Mouse (Mus musculus) cerebellum, adult 11 months (tissue): ENCODE results near the gene Zbtb11.
"Not testable (repeated sequence)": the region's sequence is repeated elsewhere in the genome, so short reads cannot be mapped to it uniquely, and the experiment has no call there.

Source experiments
- DNase-seq: peaks from one replicate; pipeline ENCODE4 v3.0.0; 2022

Gene Zbtb11

DNA sequence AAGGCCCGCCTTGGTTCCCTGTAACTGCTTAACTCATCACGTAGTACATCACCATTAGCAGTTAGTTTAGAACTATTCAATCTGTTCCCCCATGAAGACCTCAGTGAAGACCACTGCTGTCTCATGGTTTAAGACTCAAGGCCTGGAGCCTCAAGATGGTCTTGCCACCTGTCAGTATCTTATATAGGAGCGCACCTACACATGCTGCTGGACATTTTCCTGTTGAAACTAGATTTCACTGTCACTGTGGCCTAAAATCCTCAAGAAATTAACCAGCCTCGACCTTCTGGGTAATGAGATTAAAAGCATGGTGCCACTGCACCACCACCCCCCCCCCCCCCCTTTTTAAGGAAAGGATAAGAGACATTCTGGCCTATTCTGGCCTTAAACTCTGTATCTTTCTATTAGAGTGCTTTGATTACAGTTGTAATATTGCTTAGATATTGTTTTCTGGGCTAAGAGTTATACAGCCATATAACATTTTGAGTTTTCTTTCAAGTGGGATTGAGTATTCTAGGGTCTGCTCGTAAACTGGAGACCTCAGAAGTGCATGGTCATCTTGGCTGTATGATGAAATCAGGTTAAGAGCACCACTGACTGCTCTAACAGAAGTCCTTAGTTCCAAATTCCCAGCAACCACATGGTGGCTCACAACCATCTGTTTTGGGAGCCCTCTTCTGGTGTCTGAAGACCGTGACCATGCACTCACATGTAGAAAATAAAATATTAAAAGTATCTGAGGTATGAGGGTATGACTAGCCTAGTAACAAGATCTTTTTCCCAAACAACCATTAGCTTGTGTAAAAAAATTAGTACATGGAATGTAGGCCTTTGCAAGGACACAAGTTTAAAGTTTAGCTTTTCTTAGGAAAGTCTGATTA, 1.7 kb upstream of the Zbtb11 start:
- DNase-seq, result no peak

- no peak for DNase-seq
Measured at GRCm38 (mm10) chr16:55972626-55973201, 969 bp upstream of the Zbtb11 start.

DNA sequence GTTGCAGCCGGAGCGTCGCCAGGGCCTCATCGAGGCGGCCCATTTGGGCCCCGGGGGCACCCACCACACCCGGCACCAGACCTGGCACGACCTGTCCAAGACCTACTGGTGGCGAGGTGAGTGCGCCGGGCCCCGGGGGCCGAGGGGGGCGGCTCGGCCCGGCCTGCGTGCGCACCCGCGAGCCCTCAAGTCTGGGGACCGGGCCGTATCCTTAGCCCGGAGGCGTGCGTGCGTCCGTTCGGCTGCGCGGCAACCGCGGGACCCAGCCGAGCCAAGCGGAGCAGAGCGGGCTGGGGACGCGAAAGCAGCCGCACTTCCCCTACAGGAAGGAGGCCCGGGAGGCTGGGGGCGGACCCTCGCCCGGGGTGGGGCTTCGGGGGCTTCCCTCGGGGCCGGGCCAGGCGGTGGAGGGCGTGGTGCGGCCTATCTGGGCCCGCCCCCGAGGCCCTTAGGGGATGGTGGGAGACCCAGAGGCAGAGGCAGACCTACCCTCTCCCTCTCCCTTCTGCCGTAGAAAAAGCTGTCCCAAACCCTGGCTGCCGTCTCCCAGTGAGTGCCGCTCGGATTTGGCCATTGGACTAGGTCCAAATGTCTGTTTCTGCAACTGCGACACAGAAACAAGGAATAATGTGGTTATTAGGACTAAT, 696 bp downstream of the Zbtb11 start:
- peak; percentile 76 for DNase-seq

DNA sequence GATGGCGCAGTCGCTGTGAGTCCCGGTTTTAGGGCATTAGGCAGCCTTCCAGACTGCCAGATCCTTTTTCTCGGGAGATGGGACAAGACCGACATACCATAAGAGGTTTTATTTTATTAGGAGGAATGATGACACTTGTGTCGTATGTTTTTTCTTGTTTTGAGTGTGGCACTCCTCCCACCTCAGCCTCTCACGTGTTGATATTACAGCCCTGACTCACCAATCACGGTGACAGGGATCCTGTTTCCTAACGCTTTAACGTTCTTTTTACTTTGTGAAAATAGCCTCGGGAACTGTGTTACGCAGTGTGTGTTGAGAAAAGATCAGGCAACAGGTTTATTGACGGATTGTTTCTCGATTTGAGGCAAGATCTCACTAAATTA, 1.2 kb downstream of the Zbtb11 start:
- no peak for DNase-seq

- no peak for DNase-seq
Measured at GRCm38 (mm10) chr16:55986001-55986400, 12.3 kb downstream of the Zbtb11 start.

DNA sequence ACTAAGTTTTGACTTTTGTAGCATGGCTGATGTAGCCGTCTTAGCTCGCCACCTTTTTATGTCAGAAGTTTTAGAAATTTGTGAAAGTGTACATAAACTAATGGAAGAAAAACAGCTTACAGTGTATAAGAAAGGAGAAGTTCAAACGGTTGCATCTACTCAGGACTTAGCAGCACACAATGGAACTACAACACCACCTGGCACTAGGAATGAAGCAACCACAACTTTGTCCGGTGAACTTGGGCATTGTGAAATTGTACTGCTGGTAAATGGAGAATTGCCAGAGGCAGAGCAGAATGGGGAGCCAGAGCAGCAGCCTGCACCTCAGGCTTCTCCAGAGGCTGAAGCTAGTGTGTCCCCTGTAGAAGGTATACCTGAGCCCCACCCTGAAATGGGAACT, 16.6 kb downstream of the Zbtb11 start:
- no peak for DNase-seq

DNA sequence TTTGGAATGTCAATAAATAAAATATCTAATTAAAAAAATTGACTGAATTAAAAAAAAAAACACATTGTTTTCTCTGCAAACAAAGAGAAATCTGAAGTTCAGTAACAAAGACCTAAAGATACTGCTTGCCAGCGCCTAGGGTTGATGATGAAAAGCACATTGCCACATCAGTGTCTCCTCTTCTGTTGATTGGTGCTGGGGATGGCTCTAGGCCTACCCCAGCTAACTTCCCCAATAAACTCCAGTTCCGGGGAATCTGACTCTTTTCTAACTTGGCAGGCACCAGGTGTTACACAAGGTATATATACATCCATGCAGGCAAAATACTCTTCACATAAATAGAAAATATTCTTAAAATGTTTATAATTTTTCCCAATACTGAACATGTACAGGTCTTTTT, 20.6 kb downstream of the Zbtb11 start:
- DNase-seq, result no peak

- no peak for DNase-seq
Measured at GRCm38 (mm10) chr16:56006798-56007197, 33.1 kb downstream of the Zbtb11 start.

- no peak for DNase-seq
Measured at GRCm38 (mm10) chr16:56008862-56009261, 35.2 kb downstream of the Zbtb11 start.

DNA sequence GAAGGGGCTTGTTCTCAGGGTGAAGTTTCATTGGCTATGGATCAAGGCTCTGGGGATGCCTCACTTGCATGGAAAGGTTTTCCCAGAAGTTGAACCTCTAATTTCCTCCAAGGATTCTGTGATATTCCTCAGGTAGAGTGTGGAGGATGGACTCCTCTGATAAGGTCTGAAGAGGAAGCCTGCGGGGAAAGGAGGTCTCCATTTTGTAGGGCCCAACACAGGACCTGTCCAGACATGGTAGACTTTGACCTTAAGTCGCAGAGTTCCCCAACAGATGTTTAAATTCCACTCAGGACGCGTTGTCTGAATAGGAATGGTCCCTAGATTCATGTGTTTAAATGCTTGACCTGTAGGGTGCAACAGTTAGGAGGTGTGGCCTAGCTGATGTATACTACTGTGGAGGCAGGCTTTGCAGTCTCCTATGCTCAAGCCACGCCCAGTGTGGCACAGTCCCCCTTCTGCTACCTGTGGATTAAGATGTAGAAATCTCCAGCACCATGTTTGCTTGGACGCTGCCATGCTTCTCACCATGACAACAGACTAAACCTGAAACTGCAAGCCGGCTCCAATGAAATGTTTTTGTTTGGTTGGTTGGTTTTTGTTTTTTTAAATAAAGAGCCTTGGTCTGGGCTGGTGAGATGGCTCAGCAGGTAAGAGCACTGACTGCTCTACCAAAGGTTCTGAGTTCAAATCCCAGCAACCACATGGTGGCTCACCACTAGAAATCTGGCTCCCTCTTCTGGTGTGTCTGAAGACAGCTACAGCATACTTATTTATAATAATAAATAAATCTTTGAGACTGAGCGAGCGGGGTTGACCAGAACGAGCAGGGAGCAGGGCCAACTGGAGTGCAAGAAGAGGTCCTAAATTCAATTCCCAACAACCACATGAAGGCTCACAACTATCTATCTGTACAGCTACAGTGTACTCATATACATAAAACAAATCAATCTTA, 39.4 kb downstream of the Zbtb11 start:
- no peak for DNase-seq

DNA sequence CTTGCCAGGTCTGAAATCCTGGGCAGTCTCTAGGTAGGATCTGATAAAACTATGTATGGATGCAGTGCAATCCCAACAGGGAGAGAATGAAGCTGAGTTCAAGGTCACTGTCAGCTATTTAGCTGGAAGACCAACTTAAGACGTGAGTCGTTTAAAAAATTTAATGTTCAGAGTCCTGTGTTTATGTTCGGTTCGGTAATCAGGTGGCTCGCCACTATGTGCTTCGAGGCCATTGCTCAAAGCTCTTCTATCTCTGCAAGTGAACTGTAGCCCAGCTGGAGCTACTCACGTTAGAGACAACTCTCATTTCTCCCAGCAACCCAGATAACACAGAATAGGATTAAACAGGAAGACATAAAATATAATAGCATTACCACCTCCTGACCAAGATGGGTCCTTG, 40.4 kb downstream of the Zbtb11 start:
- no peak for DNase-seq

GRCm38 (mm10) chr16:56019660-56020059, 46.0 kb downstream of the Zbtb11 start:
- DNase-seq, result no peak

DNA sequence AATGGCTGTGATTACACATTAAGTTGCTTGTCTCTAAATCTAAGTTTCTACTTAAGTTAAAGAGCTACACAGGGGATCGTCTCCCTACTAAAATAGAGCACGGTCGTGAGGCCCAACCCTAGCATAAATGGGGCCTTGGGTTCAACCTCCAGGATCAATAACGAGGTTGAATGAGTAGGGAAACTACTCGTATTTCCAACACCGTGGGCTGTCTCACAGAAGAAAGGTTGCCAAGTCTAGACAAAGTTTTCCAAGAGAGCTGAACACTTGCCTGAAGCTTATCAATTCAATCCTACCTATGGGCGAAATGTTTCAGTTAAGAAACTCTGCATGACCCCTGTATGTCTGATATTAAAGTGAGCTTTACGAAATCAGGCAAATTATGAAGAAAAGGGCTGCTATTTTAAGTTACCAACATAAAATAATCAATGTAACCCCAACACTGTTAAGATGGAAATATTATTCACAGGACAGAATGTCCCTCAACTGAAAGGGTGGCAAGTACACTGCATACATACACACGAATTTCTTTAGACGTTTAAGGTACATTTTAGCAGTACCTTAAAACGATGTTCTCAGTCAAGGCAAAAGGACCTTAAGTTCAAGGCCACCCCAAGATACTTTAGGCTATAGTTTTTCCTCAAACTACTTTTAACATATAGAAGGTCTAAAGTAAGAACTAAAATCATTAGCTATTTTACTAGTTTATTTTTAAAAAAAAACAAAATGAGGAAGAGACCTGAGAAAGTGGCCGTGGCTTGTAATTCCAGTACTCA, 54.4 kb downstream of the Zbtb11 start:
- DNase-seq, result no peak

- no peak for DNase-seq
Measured at GRCm38 (mm10) chr16:56028722-56029551, 55.3 kb downstream of the Zbtb11 start.

DNA sequence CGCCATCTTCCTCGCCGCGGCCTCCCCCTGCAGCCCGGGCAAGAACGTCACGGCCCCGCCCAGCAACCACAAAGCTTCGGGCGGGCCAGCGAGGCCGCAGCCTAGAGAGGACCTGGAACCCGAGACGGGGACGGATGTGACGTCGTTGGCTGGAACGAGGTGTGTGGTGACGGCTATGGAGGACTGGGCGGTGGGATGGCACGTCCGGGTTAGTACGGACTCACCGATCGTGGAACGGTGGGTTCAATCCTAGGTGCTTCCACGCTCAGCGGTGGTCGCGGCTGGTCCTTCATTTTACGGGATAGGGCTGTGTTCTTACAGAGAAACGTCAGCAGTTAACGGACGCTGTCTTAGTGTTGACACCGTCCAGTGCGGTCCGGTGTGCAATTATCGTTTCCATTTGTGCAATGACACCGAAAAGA, 56.0 kb downstream of the Zbtb11 start, which contains the start of gene Pcnp:
Gene Pcnp, minus strand, starts transcription at position 79 of the 422 bp plus-strand sequence.
- peak; percentile 97 for DNase-seq

DNA sequence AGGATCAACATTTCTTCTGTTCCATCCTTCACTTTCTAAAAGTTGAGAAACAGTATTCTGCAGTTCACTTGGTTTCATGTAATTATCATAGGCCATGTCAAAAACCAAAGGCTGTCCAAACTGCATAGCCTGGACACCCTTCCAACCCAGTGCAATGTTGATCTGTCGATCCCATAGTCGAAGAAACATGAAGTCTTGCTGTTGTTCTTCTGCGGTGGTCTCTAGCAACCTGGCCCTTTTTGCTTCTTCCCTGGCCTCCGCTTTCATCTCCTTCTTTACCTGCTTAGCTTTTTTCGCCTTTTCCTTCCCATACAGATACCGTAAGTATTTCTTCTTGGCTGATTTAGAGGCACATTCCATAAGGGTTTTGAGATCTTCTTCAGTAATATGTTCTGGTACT, 60.9 kb downstream of the Zbtb11 start:
- DNase-seq, result no peak

GRCm38 (mm10) chr16:56036501-56036900, 62.8 kb downstream of the Zbtb11 start:
- no peak for DNase-seq

- peak; percentile 91 for DNase-seq
Measured at GRCm38 (mm10) chr16:56037138-56038010, 63.7 kb downstream of the Zbtb11 start, which contains the start of gene Trmt10c. Gene Trmt10c, minus strand, starts transcription at chr16:56037819.

- DNase-seq, result no peak
Measured at GRCm38 (mm10) chr16:56038090-56038489, 64.4 kb downstream of the Zbtb11 start.

- DNase-seq, result not testable (repeated sequence)
Measured at GRCm38 (mm10) chr16:56048038-56048437, 74.4 kb downstream of the Zbtb11 start, which contains the start of gene Senp7. Gene Senp7, plus strand, starts transcription at chr16:56048338.
